Mouse (Mus musculus) liver, embryonic 14.5 days (tissue): ENCODE measurements around the gene Atp1a4.

Experiments
- CTCF ChIP-seq: IDR thresholded peaks from 2 replicates; pipeline ENCODE4 v1.5.1; 2016; ENCODE audit warnings: antibody characterized with exemption, low read depth, control low read depth
- EP300 ChIP-seq: IDR thresholded peaks from 2 replicates; pipeline ENCODE4 v1.6.1; 2016; ENCODE audit warnings: antibody characterized with exemption, low read depth

- TF ChIP-seq EP300 (no peak), CTCF (no peak)
Measured at GRCm38 (mm10) chr1:172258314-172258713, at the start of gene Atp1a4.
